Mouse (Mus musculus): ENCODE data around the gene Gm20696. TPM values are rescaled to one million over a fixed set of nuclear protein-coding genes. Genes with fewer than 3 reads are reported as not detected.

Gm20696 gene
- total RNA-seq, 1 experiment = 0.58 TPM

DNA sequence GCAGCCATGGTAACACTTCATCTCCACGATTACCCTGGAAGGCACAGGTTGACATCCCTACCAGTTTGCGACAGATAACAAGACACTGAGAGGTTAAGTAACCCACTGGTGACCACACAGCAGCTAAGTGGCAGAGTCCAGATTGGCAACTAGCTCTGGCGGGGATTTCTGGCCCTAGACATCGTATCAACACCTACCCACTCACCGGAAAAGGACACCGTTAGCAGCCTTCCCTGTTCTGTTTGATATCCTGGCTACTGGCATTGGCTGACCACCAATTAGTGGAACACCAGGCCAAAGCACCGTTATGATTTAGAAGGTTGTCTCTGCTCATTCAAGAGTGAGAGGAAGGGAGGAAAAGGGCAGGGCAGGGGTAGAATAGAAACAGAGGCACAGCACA is 456.4 kb downstream of the Gm20696 start:
- Histone ChIP-seq H3K27ac (ENCODE audit: insufficient read depth, low read depth, low read length, poor library complexity, severe bottlenecking) (no peak overlapping the region), H3K36me3 (ENCODE audit: control insufficient read depth, insufficient read depth, low read length, poor library complexity, severe bottlenecking) (no peaks in the 10 kb centered on the region), H3K9ac (ENCODE audit: insufficient read depth, low read depth, low read length, poor library complexity, severe bottlenecking) (no peak overlapping the region), H3K9me3 (ENCODE audit: control insufficient read depth, insufficient read depth, low read depth, low read length) (no peaks in the 10 kb centered on the region), H3K4me1 (ENCODE audit: control insufficient read depth in 2 of 2, insufficient read depth in 2 of 2, low read length in 2 of 2, poor library complexity in 1 of 2) (no peaks in the 10 kb centered on the region), H3K4me3 (ENCODE audit: insufficient read depth in 1 of 2, low read depth in 1 of 2, low read length in 2 of 2, poor library complexity in 1 of 2, severe bottlenecking in 1 of 2) (no peak overlapping the region)
- TF ChIP-seq ZNF384 (IDR thresholded peaks at IDR 0.05; ENCODE audit: low read depth, low read length) = no peak
- no peak for TF ChIP-seq HCFC1 (IDR thresholded peaks at IDR 0.05; ENCODE audit: borderline replicate concordance, insufficient read depth, low read length)
- DNase-seq (ENCODE audit: low read depth, low spot score) = no peak
- in situ Hi-C loops (cut with MboI; ENCODE audit: low sequenced_read_pairs in 2 of 2, unreplicated experiment in 2 of 2) = no loop called here

Other genes starting within 250 kb of the Gm20696 start
- gene Foxp1, start 144.1 kb downstream of the Gm20696 start, total RNA-seq (2012; rRNA removed) = 70.0 and 108 TPM in 2 replicates
- 0.48 and 1.4 TPM in 2 replicates for gene Eif4e3, start within 50 bp of the Gm20696 start, total RNA-seq (2012; rRNA removed)
- gene Gpr27, start 25.9 kb upstream of the Gm20696 start, total RNA-seq (2012; rRNA removed) = 1.7 and 2.6 TPM in 2 replicates
- gene Prok2, start 59.6 kb upstream of the Gm20696 start, total RNA-seq (2012; rRNA removed) = not detected in 2 replicates